Mouse (Mus musculus) cerebellum, postnatal 36 days (tissue): ENCODE data around the gene Syngap1.

ENCODE experiments used
- DNase-seq, 2 experiments: peaks; one replicate each; pipeline ENCODE4 v3.0.0; 2021 to 2022; ENCODE audit warnings: mixed read lengths in 2 of 2

Syngap1 gene

GRCm38 (mm10) chr17:26936921-26937695, 3.9 kb upstream of the Syngap1 start:
- DNase-seq, result peak in 1 of 2 experiments; percentile 8

- DNase-seq, result no peak
These were observed 3.0 kb upstream of the Syngap1 start for GRCm38 (mm10) chr17:26937883-26938695.

GRCm38 (mm10) chr17:26938731-26939130, 2.3 kb upstream of the Syngap1 start:
- peak in 1 of 2 experiments; percentile 38 for DNase-seq

GRCm38 (mm10) chr17:26939178-26939972, 1.7 kb upstream of the Syngap1 start, which contains the start of gene Cuta:
Gene Cuta, minus strand, starts transcription at chr17:26939569.
- DNase-seq, result peak; percentile 99 to 100

- no peak for DNase-seq
These were observed 1.1 kb upstream of the Syngap1 start for GRCm38 (mm10) chr17:26939973-26940300.

- DNase-seq, result no peak
These were observed 953 bp downstream of the Syngap1 start for GRCm38 (mm10) chr17:26941841-26942570.

GRCm38 (mm10) chr17:26945824-26946495, 4.9 kb downstream of the Syngap1 start:
- DNase-seq, result no peak

GRCm38 (mm10) chr17:26946567-26946966, 5.5 kb downstream of the Syngap1 start:
- DNase-seq, result peak; percentile 81 to 88

GRCm38 (mm10) chr17:26947231-26948100, 6.4 kb downstream of the Syngap1 start:
- DNase-seq, result no peak

GRCm38 (mm10) chr17:26948316-26949050, 7.4 kb downstream of the Syngap1 start:
- peak; percentile 45 to 51 for DNase-seq

GRCm38 (mm10) chr17:26949051-26949577, 8.1 kb downstream of the Syngap1 start:
- no peak for DNase-seq

- DNase-seq, result no peak
These were observed 8.8 kb downstream of the Syngap1 start for GRCm38 (mm10) chr17:26949866-26950265.

GRCm38 (mm10) chr17:26950560-26951288, 9.7 kb downstream of the Syngap1 start:
- DNase-seq, result no peak

- DNase-seq, result peak in 1 of 2 experiments; percentile 60
These were observed 10.4 kb downstream of the Syngap1 start for GRCm38 (mm10) chr17:26951406-26951805.

GRCm38 (mm10) chr17:26951952-26952877, 11.2 kb downstream of the Syngap1 start:
- DNase-seq, result no peak

- no peak for DNase-seq
These were observed 12.1 kb downstream of the Syngap1 start for GRCm38 (mm10) chr17:26953201-26953600.

GRCm38 (mm10) chr17:26953726-26954125, 12.7 kb downstream of the Syngap1 start:
- no peak for DNase-seq

- DNase-seq, result no peak
These were observed 15.3 kb downstream of the Syngap1 start for GRCm38 (mm10) chr17:26956309-26956708.
